Mouse (Mus musculus) urinary bladder, postnatal 10 days (tissue): Measurements from ENCODE around the gene Usp21.
"Not testable (repeated sequence)": the region's sequence is repeated elsewhere in the genome, so short reads cannot be mapped to it uniquely, and the experiment has no call there.

Experiments used
- DNase-seq: peaks from one replicate; pipeline ENCODE4 v3.0.0; 2022; ENCODE audit warnings: low spot score

The Usp21 gene

DNA sequence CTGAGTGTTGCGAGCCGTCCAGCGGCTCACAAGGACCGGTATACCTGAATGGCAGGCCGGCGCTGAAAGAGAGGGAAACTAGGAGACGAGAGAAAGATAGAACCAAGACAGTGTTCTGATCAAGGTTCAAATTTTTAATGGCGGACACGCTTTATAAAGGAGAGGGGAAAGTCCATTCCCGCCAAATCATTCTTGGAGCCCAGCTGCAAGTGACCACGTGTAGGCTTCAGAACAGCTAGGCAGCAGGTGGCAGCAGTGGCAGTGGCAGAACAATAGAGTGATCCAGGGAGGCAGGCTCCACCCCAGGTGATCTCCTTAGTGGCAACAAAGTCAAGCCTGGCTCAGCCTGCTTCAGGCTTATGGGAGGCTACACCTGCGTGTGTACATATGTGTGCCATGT, 45.8 kb downstream of the Usp21 start:
- not testable (repeated sequence) for DNase-seq

DNA sequence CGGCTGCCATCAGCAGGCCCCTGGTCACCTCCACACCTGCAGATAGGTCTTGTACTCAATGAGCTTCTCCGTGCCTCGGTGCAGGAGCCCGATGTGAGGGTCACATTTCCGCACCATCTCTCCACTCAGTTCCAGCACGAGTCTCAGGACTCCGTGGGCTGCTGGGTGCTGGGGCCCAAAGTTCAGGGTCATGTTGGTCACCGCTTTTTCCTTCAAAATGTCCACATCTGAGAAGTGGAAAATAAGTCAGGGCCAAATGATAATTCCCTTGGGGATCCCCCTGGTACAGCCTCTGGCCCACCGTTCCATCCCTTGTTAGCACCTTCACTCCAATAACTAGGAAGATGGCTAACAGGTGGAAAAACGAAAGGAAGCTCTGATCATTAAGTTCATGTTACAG, 46.9 kb downstream of the Usp21 start:
- no peak for DNase-seq

DNA sequence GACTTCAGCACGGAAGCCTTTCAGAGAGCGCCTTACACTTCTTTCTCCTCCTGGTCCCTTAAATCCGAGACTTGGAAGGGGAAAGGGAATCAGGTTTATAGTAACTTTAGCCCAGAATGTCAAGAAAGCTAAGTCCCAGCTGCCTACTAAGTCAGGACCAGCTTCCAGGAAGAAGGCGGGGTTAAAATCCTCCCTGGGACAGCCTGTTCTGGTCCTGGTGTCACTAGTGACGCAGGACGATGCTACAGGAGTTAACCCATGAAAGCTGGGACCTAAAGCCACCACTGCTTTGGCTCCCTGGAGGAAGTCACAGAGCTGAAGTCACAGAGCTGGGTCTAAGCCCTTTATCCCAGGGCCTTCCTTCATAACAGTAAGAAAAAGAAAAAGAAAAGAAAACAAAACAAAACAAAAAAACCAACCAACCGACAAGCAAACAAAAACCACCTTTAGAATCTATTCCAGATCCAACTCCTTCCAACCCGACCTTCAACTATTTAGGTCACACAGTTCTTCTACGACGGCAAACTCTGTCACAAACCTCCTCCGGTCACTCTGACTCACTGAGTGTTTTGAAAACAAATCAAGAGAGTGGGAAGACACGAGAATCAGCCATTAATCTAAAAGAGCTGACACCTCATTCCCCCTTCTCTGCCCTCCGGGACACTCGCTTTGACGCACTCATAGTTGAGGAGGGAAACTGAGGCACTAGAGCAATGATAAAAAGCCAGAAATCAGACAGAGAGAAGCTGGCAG, 47.6 kb downstream of the Usp21 start:
- DNase-seq = no peak

DNA sequence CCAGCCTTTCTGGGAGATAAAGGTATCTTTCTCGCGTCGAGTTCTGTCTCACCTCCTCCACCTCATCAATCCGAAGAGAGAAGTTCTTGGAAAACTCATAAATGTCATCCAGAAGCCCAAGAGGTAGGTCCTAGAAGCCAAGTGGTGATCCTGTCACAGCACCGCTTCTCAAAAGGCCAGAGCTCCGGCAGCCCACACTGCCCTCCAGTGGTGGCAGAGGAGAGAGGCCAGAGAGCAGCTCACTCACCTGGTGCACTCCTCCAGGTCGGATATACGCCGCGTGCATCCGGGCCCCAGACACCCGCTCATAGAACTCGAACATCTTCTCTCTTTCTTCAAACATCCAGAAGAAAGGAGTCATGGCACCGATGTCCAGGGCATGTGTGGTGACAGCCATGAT, 49.3 kb downstream of the Usp21 start:
- no peak for DNase-seq

DNA sequence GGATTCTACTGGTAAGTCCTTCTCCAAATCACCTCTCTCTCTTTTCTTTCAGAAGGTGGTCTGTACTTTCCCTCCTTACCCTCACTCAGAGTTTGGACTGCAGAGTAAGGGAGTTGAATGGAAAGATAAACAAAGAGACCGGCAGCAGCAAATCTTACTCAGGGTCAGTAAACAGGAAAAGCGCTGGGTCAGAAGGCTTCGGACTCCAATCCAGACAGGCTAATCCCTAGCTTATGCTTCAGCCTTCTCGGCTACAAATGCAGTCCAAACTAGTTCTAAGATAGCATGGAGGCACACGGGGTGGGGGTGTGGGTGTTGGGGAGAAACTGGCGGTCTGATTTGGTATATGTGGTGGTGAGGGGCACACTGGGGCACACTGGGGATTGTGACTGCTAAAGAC, 50.4 kb downstream of the Usp21 start:
- no peak for DNase-seq

DNA sequence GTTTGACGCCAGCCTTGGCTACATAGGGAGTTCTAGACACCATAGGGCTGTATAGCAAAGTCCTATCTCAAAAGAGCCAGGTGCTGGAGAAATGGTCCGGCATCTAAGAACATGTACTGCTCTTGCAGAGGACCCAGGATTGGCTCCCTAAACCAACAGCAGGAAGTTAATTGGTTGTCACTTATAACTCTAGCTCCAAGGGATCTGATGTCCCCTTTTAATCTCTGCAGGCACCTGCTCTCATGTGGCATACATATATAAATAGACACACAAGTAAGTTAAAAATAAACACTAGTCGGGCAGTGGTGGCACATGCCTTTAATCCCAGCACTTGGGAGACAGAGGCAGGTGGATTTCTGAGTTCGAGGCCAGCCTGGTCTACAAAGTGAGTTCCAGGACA, 52.0 kb downstream of the Usp21 start:
- no peak for DNase-seq

DNA sequence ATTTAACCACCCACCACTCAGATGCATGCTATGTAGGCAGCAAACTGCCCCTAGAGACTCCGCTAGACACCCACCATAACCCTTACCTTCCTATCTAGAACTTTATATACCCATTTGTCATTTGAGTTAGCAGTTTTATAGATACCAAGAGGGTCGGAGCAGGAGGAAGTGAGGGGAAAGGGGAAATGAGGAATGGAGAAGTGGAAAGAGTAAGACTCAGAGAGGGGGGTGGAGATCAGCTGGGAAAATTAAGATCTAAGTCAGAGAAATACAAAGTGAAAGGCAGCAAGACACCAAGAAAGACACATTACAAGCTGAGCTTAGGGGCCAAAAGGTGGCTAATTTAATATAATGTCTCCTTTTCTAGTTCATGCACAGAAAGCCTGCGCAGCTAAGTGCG, 53.3 kb downstream of the Usp21 start:
- DNase-seq = no peak

GRCm38 (mm10) chr1:171234126-171234525, 53.7 kb downstream of the Usp21 start, which contains the start of gene Fcer1g:
Gene Fcer1g (minus strand): TSS chr1:171234365.
- DNase-seq = no peak

DNA sequence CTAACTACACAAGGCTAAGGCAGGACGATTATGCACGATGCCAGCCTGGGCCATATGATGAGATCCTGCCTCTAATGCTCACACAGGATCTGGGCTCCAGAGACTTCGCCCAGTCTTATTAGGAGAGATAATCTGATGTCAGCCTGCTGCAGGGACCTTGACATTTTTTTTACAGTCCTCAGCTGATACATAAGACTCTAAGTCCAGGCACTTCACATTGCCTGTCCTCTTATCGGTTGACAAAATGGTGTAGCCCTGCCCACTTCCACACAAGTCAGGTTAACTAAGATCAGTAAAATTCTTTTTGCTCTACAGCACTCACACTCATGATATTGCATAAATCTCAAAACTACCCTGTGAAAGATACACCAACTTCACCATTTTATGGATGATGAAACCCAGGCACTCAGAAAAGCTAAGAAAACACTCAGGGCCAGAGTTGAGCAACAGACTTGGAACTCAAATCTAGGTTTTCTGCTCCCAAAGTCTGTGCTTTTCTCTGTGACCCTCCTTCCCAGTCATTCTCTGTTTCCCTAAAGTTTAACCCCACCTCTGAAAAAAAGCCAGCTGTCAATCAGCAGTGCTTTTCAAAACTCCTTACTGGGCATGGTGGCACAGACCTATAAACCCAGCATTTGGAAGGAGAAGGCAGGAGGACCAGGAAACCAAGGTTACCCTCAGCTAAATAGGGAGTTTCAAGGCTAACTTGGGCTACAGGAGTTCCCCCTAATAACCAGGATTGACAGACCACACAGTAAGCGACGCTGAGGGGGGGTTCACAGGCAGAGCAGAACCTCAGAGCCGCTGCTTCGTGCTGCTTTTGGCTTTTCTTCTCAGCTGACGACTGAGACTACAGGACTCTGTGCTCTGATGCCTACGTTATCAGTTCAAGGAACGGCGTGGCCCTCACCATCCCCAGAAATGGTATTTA, 54.7 kb downstream of the Usp21 start:
- no peak for DNase-seq

- DNase-seq = no peak
These were observed 55.4 kb downstream of the Usp21 start for GRCm38 (mm10) chr1:171232348-171232747.
